Mouse (Mus musculus) heart, embryonic 14.5 days (tissue): Measurements from ENCODE around the gene Atp1b2. TPM values are rescaled to one million over a fixed set of nuclear protein-coding genes. Genes with fewer than 3 reads are reported as not detected.

Experiments used
- ATAC-seq: fragments of 200-750 bp; cut with Nextera tagmentation; 2 replicates; pipeline ENCODE4 v1.8.0; 2017; ENCODE audit warnings: low read depth, moderate TSS enrichment; ENCODE audit not compliant: insufficient number of reproducible peaks, insufficient read depth, low FRiP score
- H3K27ac ChIP-seq, 2 experiments: fragments of 200-500 bp in 1 of 2; fragments of 300-500 bp in 1 of 2; sonication (generic) in 1 of 2; replicated peaks in 1 of 2; 2 replicates each; pipeline ENCODE4 v1.5.1; 2012 to 2014; ENCODE audit warnings: low read depth in 2 of 2, low read length in 2 of 2, control low read depth in 1 of 2, mild to moderate bottlenecking in 1 of 2, mixed read lengths in 1 of 2; ENCODE audit not compliant: control insufficient read depth in 1 of 2, insufficient read depth in 1 of 2
- H3K27me3 ChIP-seq: fragments of 300-500 bp; sonication (generic); 2 replicates; pipeline ENCODE4 v1.6.1; 2014; ENCODE audit warnings: mild to moderate bottlenecking, low read length, control low read depth; ENCODE audit not compliant: control insufficient read depth, insufficient read depth
- H3K36me3 ChIP-seq: fragments of 300-500 bp; sonication (generic); 2 replicates; pipeline ENCODE4 v1.6.1; 2014; ENCODE audit warnings: mild to moderate bottlenecking, control low read depth, low read length, mixed read lengths; ENCODE audit not compliant: control insufficient read depth, insufficient read depth
- H3K4me1 ChIP-seq, 2 experiments: fragments of 200-500 bp in 1 of 2; fragments of 300-500 bp in 1 of 2; sonication (generic) in 1 of 2; 2 replicates each; pipeline ENCODE4 v1.6.1; 2012 to 2014; ENCODE audit warnings: low read length in 2 of 2, control low read depth in 1 of 2, mixed read lengths in 1 of 2; ENCODE audit not compliant: control insufficient read depth in 2 of 2, insufficient read depth in 2 of 2
- H3K4me2 ChIP-seq: fragments of 300-500 bp; sonication (generic); 2 replicates; pipeline ENCODE4 v1.6.1; 2014; ENCODE audit warnings: mild to moderate bottlenecking, low read length
- H3K4me3 ChIP-seq, 2 experiments: fragments of 200-500 bp in 1 of 2; fragments of 300-500 bp in 1 of 2; sonication (generic) in 1 of 2; 2 replicates each; pipeline ENCODE4 v1.5.1; 2012 to 2014; ENCODE audit warnings: low read length in 2 of 2, mild to moderate bottlenecking in 2 of 2, control low read depth in 1 of 2, low read depth in 1 of 2, moderate library complexity in 1 of 2; ENCODE audit not compliant: control insufficient read depth in 1 of 2, insufficient read depth in 1 of 2
- H3K9ac ChIP-seq: fragments of 300-500 bp; sonication (generic); 2 replicates; pipeline ENCODE4 v1.6.1; 2014; ENCODE audit warnings: mild to moderate bottlenecking, low read length
- H3K9me3 ChIP-seq: fragments of 300-500 bp; sonication (generic); 2 replicates; pipeline ENCODE4 v1.6.1; 2016; ENCODE audit warnings: low read length, control low read depth; ENCODE audit not compliant: control insufficient read depth
- WGBS: fragments of 180-500 bp; shearing (Covaris S2); extraction: QIAGEN DNeasy Blood & Tissue Kit; methylation state at CpG from one replicate; pipeline ENCODE4 v1.1.7; 2014; 5-methylcytosine and 5-hydroxymethylcytosine counted together
- polyA plus RNA-seq: library from polyadenylated mRNA; unstranded; fragments of >200 nt; fragmentation: Nextera tagmentation; extraction: Ambion mirVana; gene quantifications from 2 replicates; pipeline ENCODE4 v1.2.1, GENCODE M21; 2014

Gene Atp1b2
- polyA plus RNA-seq, 1 experiment from 2014 or later, result 33.8 TPM

DNA sequence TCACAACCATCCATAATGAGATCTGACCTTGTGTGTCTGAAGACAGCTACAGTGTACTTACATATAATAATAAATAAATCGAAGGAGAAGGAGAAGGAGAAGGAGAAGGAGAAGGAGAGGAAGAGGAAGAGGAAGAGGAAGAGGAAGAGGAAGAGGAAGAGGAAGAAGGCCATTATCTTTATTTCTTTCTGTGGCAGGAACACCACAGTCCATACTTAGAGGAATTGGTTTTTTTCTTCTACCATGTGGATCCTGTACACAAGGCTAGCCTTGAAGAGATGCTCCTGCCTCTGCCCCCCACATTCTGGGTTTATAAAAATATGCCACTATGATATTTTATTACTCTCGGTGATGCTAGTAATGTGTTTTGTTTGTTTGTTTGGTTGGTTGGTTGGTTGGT is 1.1 kb upstream of the Atp1b2 start:
- WGBS, result 75% methylated on average over 2 of the region's 2 CpGs
- Histone ChIP-seq H3K27me3 (no peaks in the 10 kb centered on the region), H3K4me1 (peaks cover 18 to 25% of the 10 kb centered on the region in 2 experiments), H3K9me3 (no peaks in the 10 kb centered on the region), H3K9ac (no peak overlapping the region), H3K27ac (no peak overlapping the region), H3K4me3 (no peak overlapping the region), H3K4me2 (no peak overlapping the region), H3K36me3 (no peaks in the 10 kb centered on the region)
- ATAC-seq, result no peak

DNA sequence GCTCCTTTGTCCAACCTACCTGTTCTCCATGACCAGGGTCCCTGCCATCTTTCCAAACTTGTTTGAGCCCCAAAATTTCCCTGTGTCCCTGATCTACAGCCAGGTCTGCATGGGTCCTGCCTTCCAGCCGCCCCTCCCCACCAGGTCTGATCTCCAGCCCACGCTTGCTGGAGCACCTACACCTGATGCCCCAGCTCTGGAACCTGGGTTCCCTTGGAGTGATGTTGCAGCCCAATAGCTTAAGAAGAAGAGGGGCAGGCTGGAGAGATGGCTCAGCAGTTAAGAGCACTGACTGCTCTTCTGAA is 701 bp upstream of the Atp1b2 start:
- Histone ChIP-seq H3K4me3 (peak overlapping the region; percentile 38 to 58), H3K4me1 (peaks cover 21 to 28% of the 10 kb centered on the region in 2 experiments), H3K27me3 (no peaks in the 10 kb centered on the region), H3K27ac (0 out of 4 replicates have a peak overlapping the region, but pooled peaks of 1 of the 2 experiments have one; percentile 6), H3K9ac (peak overlapping the region; percentile 83), H3K4me2 (peak overlapping the region; percentile 88), H3K36me3 (no peaks in the 10 kb centered on the region), H3K9me3 (no peaks in the 10 kb centered on the region)
- no peak for ATAC-seq
- WGBS, result 62% methylated on average over 2 of the region's 2 CpGs

DNA sequence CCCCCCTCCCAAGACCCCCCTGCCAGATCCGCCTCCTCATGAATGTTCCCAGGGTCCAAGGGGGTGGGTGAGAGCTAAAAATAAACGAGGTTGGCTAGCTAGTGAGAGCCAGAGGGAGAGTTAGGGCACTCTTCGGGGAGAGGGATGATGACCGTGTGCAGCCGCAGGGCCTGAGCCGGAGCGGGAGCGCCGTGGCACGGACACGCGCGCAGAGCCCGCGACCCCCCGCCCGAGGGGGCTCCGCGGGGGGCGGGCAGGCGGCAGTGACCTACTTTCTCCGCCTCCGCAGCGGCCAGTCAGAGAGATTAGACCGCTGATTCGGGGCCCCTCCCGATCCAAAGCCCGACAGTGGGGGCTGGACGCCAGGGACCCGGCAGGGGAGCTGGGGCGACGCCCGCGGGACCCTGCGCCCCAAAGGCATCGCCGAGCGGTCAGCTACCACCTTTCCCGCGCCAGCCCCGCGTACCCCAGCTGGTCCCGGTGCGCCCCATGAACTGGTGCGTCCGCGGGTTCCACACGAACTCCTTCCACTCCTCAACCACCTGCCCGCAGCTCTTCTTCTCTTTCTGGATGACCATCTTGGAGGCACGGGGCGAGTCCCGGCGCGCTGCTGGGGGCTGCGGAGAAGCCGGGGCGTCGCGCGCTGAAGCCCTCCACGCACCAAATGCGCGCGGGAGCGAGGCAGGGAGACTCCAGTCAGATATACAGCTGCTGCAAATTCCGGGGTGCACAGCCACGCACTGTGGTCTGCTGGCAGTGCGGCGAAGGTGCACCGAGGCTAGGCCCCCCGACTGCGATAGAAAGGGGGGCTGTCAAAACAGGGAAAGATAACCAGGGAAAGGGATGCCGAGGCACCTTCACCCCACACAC is 712 bp downstream of the Atp1b2 start:
- peak overlapping the region; percentile 88 for H3K4me2 ChIP-seq
- H3K9me3 ChIP-seq, result no peaks in the 10 kb centered on the region
- WGBS, result under 1% methylated on average over 68 of the region's 73 CpGs
- ATAC-seq, result peak; percentile 29; the same call in 1 of the 2 replicates
- 0 out of 2 replicates have a peak, but pooled peaks cover 4% of the 10 kb centered on the region for H3K36me3 ChIP-seq
- peak overlapping the region; percentile 83 for H3K9ac ChIP-seq
- peak overlapping the region; percentile 42 to 76 for H3K27ac ChIP-seq
- H3K4me3 ChIP-seq, result peak overlapping the region; percentile 58 to 59
- H3K27me3 ChIP-seq, result no peaks in the 10 kb centered on the region
- H3K4me1 ChIP-seq, result peaks cover 34 to 43% of the 10 kb centered on the region in 2 experiments

DNA sequence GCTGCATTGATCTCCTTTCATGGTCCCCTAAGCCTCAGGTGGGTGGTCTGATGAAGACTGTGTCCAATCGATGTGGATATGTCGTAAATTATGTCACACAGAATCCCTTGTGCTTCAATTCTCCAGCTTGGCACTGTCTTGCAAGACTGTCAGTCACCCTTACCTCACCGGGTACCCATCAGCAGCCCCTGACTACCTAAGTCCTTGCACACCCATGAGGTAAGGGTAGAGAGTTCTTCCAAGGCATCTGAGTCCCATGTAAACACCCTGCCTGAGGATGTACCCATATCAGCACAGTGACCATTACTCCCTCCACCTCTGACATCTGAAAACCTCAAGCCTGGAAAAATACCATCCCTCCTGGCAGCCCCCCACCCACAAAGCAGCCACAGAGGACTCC is 1.4 kb downstream of the Atp1b2 start:
- H3K4me1 ChIP-seq, result peaks cover 39 to 49% of the 10 kb centered on the region in 2 experiments

DNA sequence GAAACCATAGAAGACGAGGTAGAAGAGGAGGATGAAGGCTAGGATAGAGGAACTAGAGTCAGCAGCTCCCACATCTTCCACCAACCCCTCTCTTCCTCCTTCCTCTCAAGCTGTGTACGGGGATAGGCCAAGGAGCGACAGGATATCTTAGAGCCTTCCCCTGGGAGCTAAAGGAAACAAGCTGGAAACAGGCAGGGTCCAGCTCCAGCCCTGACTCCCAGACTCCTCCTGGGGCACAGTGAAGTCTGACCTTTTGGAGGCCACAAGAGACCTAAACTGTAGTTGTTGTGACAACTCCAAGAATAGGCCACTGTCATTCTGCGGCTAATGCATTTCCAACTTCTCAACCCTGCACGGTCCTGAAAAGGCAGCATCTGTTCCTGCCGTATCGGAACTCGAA is 2.2 kb downstream of the Atp1b2 start:
- no peaks in the 10 kb centered on the region for H3K27me3 ChIP-seq
- ATAC-seq, result no peak
- H3K4me1 ChIP-seq, result peaks cover 42 to 52% of the 10 kb centered on the region in 2 experiments
- WGBS, result 62% methylated on average over 8 of the region's 8 CpGs
- H3K36me3 ChIP-seq, result 0 out of 2 replicates have a peak, but pooled peaks cover 4% of the 10 kb centered on the region
- no peak overlapping the region for H3K9ac ChIP-seq
- peak overlapping the region; percentile 88; the same call in 1 of the 2 replicates for H3K4me2 ChIP-seq
- H3K27ac ChIP-seq, result peak overlapping the region in 1 of 2 experiments; percentile 76; a peak in 2 of 4 replicates
- H3K4me3 ChIP-seq, result no peak overlapping the region
- H3K9me3 ChIP-seq, result no peaks in the 10 kb centered on the region

More for the DNA sequence above, 1.4 kb downstream of the Atp1b2 start:
- Histone ChIP-seq H3K27me3 (no peaks in the 10 kb centered on the region), H3K36me3 (0 out of 2 replicates have a peak, but pooled peaks cover 4% of the 10 kb centered on the region), H3K9ac (peak overlapping the region; percentile 83), H3K27ac (peak overlapping the region in 1 of 2 experiments; percentile 76; a peak in 2 of 4 replicates), H3K4me3 (peak overlapping the region; percentile 58 to 59; a peak in 3 of 4 replicates), H3K4me2 (peak overlapping the region; percentile 88), H3K9me3 (no peaks in the 10 kb centered on the region)
- ATAC-seq, result no peak
- WGBS, result 54% methylated on average over 3 of the region's 3 CpGs

DNA sequence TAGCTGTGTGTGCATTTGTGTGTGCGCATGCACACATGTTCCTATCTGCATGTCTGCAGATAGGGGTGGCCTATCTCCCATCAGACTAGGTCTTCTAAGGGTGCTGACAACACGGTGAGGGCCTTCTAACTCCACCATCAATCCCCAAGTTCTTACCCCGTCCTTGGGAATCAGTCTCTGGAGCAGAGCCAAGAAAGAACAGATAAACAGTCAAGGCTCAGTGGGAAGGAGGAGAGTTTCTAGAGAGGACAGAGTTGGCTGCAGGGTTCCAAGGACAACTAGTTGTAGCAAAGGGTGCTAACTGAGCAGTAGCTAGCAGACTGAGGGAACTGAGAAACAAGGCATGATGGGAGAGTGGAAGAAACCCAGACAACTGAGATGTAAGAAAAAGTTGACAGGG is 4.0 kb downstream of the Atp1b2 start:
- WGBS, result 24% methylated on average over 3 of the region's 3 CpGs
- Histone ChIP-seq H3K36me3 (0 out of 2 replicates have a peak, but pooled peaks cover 4% of the 10 kb centered on the region), H3K9me3 (no peaks in the 10 kb centered on the region), H3K4me3 (no peak overlapping the region), H3K4me2 (no peak overlapping the region), H3K9ac (no peak overlapping the region), H3K27ac (peak overlapping the region; percentile 2 to 24; a peak in 2 of 4 replicates), H3K27me3 (no peaks in the 10 kb centered on the region), H3K4me1 (peaks cover 42 to 52% of the 10 kb centered on the region in 2 experiments)
- no peak for ATAC-seq

DNA sequence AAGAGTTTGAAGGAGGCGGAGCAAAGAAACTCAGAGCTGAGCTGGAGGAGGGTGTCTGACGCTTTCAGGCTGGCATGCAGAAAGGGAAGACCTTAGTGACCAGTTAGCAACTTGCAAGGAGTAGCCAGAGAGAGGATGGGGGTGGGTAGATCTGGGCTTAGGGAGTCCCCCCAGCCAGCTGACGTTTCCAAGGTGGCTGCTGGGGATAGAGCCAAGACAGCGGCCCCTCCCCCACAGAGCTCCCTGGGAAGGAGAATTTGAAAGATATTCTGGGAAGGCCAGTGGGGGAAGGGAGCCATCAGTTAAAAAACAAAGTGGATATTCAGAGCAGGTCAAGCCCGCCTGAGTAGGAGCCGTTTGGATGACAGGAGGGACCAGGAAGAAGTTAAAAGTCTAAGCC is 5.6 kb downstream of the Atp1b2 start:
- H3K9ac ChIP-seq, result peak overlapping the region; percentile 41

More for the DNA sequence above, 5.6 kb downstream of the Atp1b2 start:
- Histone ChIP-seq H3K4me1 (peaks cover 39 to 48% of the 10 kb centered on the region in 2 experiments), H3K4me3 (no peak overlapping the region; a peak in 1 of 4 replicates), H3K27ac (peak overlapping the region; percentile 75 to 84), H3K9me3 (no peaks in the 10 kb centered on the region), H3K36me3 (0 out of 2 replicates have a peak, but pooled peaks cover 4% of the 10 kb centered on the region), H3K4me2 (peak overlapping the region; percentile 39), H3K27me3 (no peaks in the 10 kb centered on the region)
- WGBS, result 14% methylated on average over 6 of the region's 6 CpGs
- no peak for ATAC-seq
